Mouse (Mus musculus): Measurements from ENCODE around the gene Plekhg6. TPM values are rescaled to one million over a fixed set of nuclear protein-coding genes. Genes with fewer than 3 reads are reported as not detected.

Gene Plekhg6
- polyA plus RNA-seq, 1 experiment from 2014 or later = 0.05 TPM

- Histone ChIP-seq H3K9ac (ENCODE audit: low read length) (no peak overlapping the region), H3K4me2 (ENCODE audit: low read length) (no peak overlapping the region), H3K27ac (replicated peaks in 1 of 2; ENCODE audit: control insufficient read depth in 1 of 2, insufficient read depth in 1 of 2, low read depth in 2 of 2, low read length in 2 of 2) (no peak overlapping the region), H3K4me3 (ENCODE audit: control insufficient read depth in 1 of 2, insufficient read depth in 1 of 2, low read depth in 1 of 2, low read length in 2 of 2) (no peak overlapping the region), H3K36me3 (ENCODE audit: control insufficient read depth, insufficient read depth, low read length) (no peaks in the 10 kb centered on the region), H3K4me1 (ENCODE audit: control insufficient read depth in 2 of 2, insufficient read depth in 2 of 2, low read length in 2 of 2) (peaks cover 10 to 13% of the 10 kb centered on the region in 2 experiments), H3K9me3 (ENCODE audit: control insufficient read depth, low read length) (no peaks in the 10 kb centered on the region), H3K27me3 (ENCODE audit: control insufficient read depth, insufficient read depth, low read length) (no peaks in the 10 kb centered on the region)
- 53% methylated on average over 1 of the region's 1 CpGs for WGBS
- ATAC-seq (ENCODE audit: insufficient number of reproducible peaks, insufficient read depth, low FRiP score, low read depth) = no peak
Measured at GRCm38 (mm10) chr6:125345625-125346024, 35.0 kb downstream of the Plekhg6 start.

- Histone ChIP-seq H3K27me3 (ENCODE audit: control insufficient read depth, insufficient read depth, low read length) (no peaks in the 10 kb centered on the region), H3K27ac (replicated peaks in 1 of 2; ENCODE audit: control insufficient read depth in 1 of 2, insufficient read depth in 1 of 2, low read depth in 2 of 2, low read length in 2 of 2) (no peak overlapping the region), H3K9ac (ENCODE audit: low read length) (no peak overlapping the region), H3K4me3 (ENCODE audit: control insufficient read depth in 1 of 2, insufficient read depth in 1 of 2, low read depth in 1 of 2, low read length in 2 of 2) (no peak overlapping the region), H3K9me3 (ENCODE audit: control insufficient read depth, low read length) (no peaks in the 10 kb centered on the region), H3K36me3 (ENCODE audit: control insufficient read depth, insufficient read depth, low read length) (no peaks in the 10 kb centered on the region), H3K4me2 (ENCODE audit: low read length) (no peak overlapping the region), H3K4me1 (ENCODE audit: control insufficient read depth in 2 of 2, insufficient read depth in 2 of 2, low read length in 2 of 2) (peaks cover 9 to 10% of the 10 kb centered on the region in 2 experiments)
- no peak for ATAC-seq (ENCODE audit: insufficient number of reproducible peaks, insufficient read depth, low FRiP score, low read depth)
- WGBS = 55% methylated on average over 4 of the region's 4 CpGs
Measured at GRCm38 (mm10) chr6:125344866-125345265, 35.7 kb downstream of the Plekhg6 start.

GRCm38 (mm10) chr6:125344084-125344483 lies 36.5 kb downstream of the Plekhg6 start:
- Histone ChIP-seq H3K4me1 (ENCODE audit: control insufficient read depth in 2 of 2, insufficient read depth in 2 of 2, low read length in 2 of 2) (peaks cover 8 to 9% of the 10 kb centered on the region in 2 experiments), H3K36me3 (ENCODE audit: control insufficient read depth, insufficient read depth, low read length) (no peaks in the 10 kb centered on the region), H3K4me2 (ENCODE audit: low read length) (no peak overlapping the region), H3K9me3 (ENCODE audit: control insufficient read depth, low read length) (no peaks in the 10 kb centered on the region), H3K4me3 (ENCODE audit: control insufficient read depth in 1 of 2, insufficient read depth in 1 of 2, low read depth in 1 of 2, low read length in 2 of 2) (no peak overlapping the region), H3K9ac (ENCODE audit: low read length) (no peak overlapping the region; the same call in 1 of the 2 replicates), H3K27ac (replicated peaks in 1 of 2; ENCODE audit: control insufficient read depth in 1 of 2, insufficient read depth in 1 of 2, low read depth in 2 of 2, low read length in 2 of 2) (no peak overlapping the region), H3K27me3 (ENCODE audit: control insufficient read depth, insufficient read depth, low read length) (no peaks in the 10 kb centered on the region)
- WGBS = 32% methylated on average over 8 of the region's 8 CpGs
- no peak for ATAC-seq (ENCODE audit: insufficient number of reproducible peaks, insufficient read depth, low FRiP score, low read depth)

GRCm38 (mm10) chr6:125342198-125342597 lies 38.4 kb downstream of the Plekhg6 start:
- Histone ChIP-seq H3K9me3 (ENCODE audit: control insufficient read depth, low read length) (no peaks in the 10 kb centered on the region), H3K27me3 (ENCODE audit: control insufficient read depth, insufficient read depth, low read length) (no peaks in the 10 kb centered on the region), H3K4me2 (ENCODE audit: low read length) (no peak overlapping the region), H3K9ac (ENCODE audit: low read length) (no peak overlapping the region), H3K4me3 (ENCODE audit: control insufficient read depth in 1 of 2, insufficient read depth in 1 of 2, low read depth in 1 of 2, low read length in 2 of 2) (no peak overlapping the region), H3K4me1 (ENCODE audit: control insufficient read depth in 2 of 2, insufficient read depth in 2 of 2, low read length in 2 of 2) (no peaks in the 10 kb centered on the region; a peak in 1 of 4 replicates), H3K27ac (replicated peaks in 1 of 2; ENCODE audit: control insufficient read depth in 1 of 2, insufficient read depth in 1 of 2, low read depth in 2 of 2, low read length in 2 of 2) (no peak overlapping the region), H3K36me3 (ENCODE audit: control insufficient read depth, insufficient read depth, low read length) (no peaks in the 10 kb centered on the region)
- no peak for ATAC-seq (ENCODE audit: insufficient number of reproducible peaks, insufficient read depth, low FRiP score, low read depth)
- WGBS = 66% methylated on average over 3 of the region's 3 CpGs

- 0 out of 2 replicates have a peak, but pooled peaks have one; percentile 23 for ATAC-seq (ENCODE audit: insufficient number of reproducible peaks, insufficient read depth, low FRiP score, low read depth)
- Histone ChIP-seq H3K27ac (replicated peaks in 1 of 2; ENCODE audit: control insufficient read depth in 1 of 2, insufficient read depth in 1 of 2, low read depth in 2 of 2, low read length in 2 of 2) (peak overlapping the region; percentile 73 to 74), H3K9me3 (ENCODE audit: control insufficient read depth, low read length) (no peaks in the 10 kb centered on the region), H3K4me1 (ENCODE audit: control insufficient read depth in 2 of 2, insufficient read depth in 2 of 2, low read length in 2 of 2) (no peaks in the 10 kb centered on the region; a peak in 1 of 4 replicates), H3K4me2 (ENCODE audit: low read length) (no peak overlapping the region), H3K27me3 (ENCODE audit: control insufficient read depth, insufficient read depth, low read length) (no peaks in the 10 kb centered on the region), H3K36me3 (ENCODE audit: control insufficient read depth, insufficient read depth, low read length) (no peaks in the 10 kb centered on the region), H3K9ac (ENCODE audit: low read length) (no peak overlapping the region), H3K4me3 (ENCODE audit: control insufficient read depth in 1 of 2, insufficient read depth in 1 of 2, low read depth in 1 of 2, low read length in 2 of 2) (no peak overlapping the region)
- 54% methylated on average over 5 of the region's 5 CpGs for WGBS
Measured at GRCm38 (mm10) chr6:125340244-125340643, 40.3 kb downstream of the Plekhg6 start.

GRCm38 (mm10) chr6:125338791-125339660 lies 41.6 kb downstream of the Plekhg6 start:
- no peaks in the 10 kb centered on the region for H3K9me3 ChIP-seq (ENCODE audit: control insufficient read depth, low read length)
- 61% methylated on average over 9 of the region's 9 CpGs for WGBS
- H3K27me3 ChIP-seq (ENCODE audit: control insufficient read depth, insufficient read depth, low read length) = no peaks in the 10 kb centered on the region
- ATAC-seq (ENCODE audit: insufficient number of reproducible peaks, insufficient read depth, low FRiP score, low read depth) = 0 out of 2 replicates have a peak, but pooled peaks have one; percentile 31
- peak overlapping the region; percentile 50 to 74; a peak in 2 of 4 replicates for H3K27ac ChIP-seq (replicated peaks in 1 of 2; ENCODE audit: control insufficient read depth in 1 of 2, insufficient read depth in 1 of 2, low read depth in 2 of 2, low read length in 2 of 2)
- H3K4me3 ChIP-seq (ENCODE audit: control insufficient read depth in 1 of 2, insufficient read depth in 1 of 2, low read depth in 1 of 2, low read length in 2 of 2) = no peak overlapping the region
- H3K9ac ChIP-seq (ENCODE audit: low read length) = no peak overlapping the region
- H3K36me3 ChIP-seq (ENCODE audit: control insufficient read depth, insufficient read depth, low read length) = no peaks in the 10 kb centered on the region
- no peaks in the 10 kb centered on the region; a peak in 1 of 4 replicates for H3K4me1 ChIP-seq (ENCODE audit: control insufficient read depth in 2 of 2, insufficient read depth in 2 of 2, low read length in 2 of 2)
- no peak overlapping the region for H3K4me2 ChIP-seq (ENCODE audit: low read length)

- Histone ChIP-seq H3K9me3 (ENCODE audit: control insufficient read depth, low read length) (no peaks in the 10 kb centered on the region), H3K4me2 (ENCODE audit: low read length) (no peak overlapping the region), H3K27ac (replicated peaks in 1 of 2; ENCODE audit: control insufficient read depth in 1 of 2, insufficient read depth in 1 of 2, low read depth in 2 of 2, low read length in 2 of 2) (no peak overlapping the region), H3K36me3 (ENCODE audit: control insufficient read depth, insufficient read depth, low read length) (no peaks in the 10 kb centered on the region), H3K27me3 (ENCODE audit: control insufficient read depth, insufficient read depth, low read length) (no peaks in the 10 kb centered on the region), H3K9ac (ENCODE audit: low read length) (no peak overlapping the region), H3K4me3 (ENCODE audit: control insufficient read depth in 1 of 2, insufficient read depth in 1 of 2, low read depth in 1 of 2, low read length in 2 of 2) (no peak overlapping the region), H3K4me1 (ENCODE audit: control insufficient read depth in 2 of 2, insufficient read depth in 2 of 2, low read length in 2 of 2) (peaks cover 0 to 2% of the 10 kb centered on the region in 2 experiments; a peak in 1 of 4 replicates)
- ATAC-seq (ENCODE audit: insufficient number of reproducible peaks, insufficient read depth, low FRiP score, low read depth) = no peak
- WGBS = 84% methylated on average over 2 of the region's 2 CpGs
Measured at GRCm38 (mm10) chr6:125334356-125334755, 46.2 kb downstream of the Plekhg6 start.
